Mouse (Mus musculus) left cerebral cortex, adult 2 months (tissue): ENCODE measurements at regions not wholly inside any gene's neighbourhood (a gene's known extent, or its start where the extent isn't known, plus 50 kb on each side); places are given as distances from the start of the nearest gene placed in this dataset.
A peak's percentile ranks its signal among the peaks of the same experiment; 100 is the strongest.

Experiments used
- DNase-seq, 2 experiments: peaks; one replicate each; pipeline ENCODE4 v3.0.0; 2021 to 2022; ENCODE audit warnings: low spot score in 2 of 2, mixed read lengths in 1 of 2; ENCODE audit errors: extremely low spot score in 1 of 2
- H3K27ac ChIP-seq: fragments of 200-600 bp; 2 replicates; pipeline ENCODE4 v1.8.1; 2022
- H3K4me3 ChIP-seq: fragments of 200-600 bp; 2 replicates; pipeline ENCODE4 v1.8.1; 2022
- CTCF ChIP-seq: fragments of 200-600 bp; IDR thresholded peaks from 2 replicates; pipeline ENCODE4 v1.8.1; 2022; ENCODE audit warnings: antibody characterized with exemption, mild to moderate bottlenecking, moderate library complexity
- intact Hi-C: fragments of 180-260 bp; cut with DNase I; formaldehyde crosslinking; loops from one replicate; pipeline ENCODE4 v1.15.1; 2025

DNA sequence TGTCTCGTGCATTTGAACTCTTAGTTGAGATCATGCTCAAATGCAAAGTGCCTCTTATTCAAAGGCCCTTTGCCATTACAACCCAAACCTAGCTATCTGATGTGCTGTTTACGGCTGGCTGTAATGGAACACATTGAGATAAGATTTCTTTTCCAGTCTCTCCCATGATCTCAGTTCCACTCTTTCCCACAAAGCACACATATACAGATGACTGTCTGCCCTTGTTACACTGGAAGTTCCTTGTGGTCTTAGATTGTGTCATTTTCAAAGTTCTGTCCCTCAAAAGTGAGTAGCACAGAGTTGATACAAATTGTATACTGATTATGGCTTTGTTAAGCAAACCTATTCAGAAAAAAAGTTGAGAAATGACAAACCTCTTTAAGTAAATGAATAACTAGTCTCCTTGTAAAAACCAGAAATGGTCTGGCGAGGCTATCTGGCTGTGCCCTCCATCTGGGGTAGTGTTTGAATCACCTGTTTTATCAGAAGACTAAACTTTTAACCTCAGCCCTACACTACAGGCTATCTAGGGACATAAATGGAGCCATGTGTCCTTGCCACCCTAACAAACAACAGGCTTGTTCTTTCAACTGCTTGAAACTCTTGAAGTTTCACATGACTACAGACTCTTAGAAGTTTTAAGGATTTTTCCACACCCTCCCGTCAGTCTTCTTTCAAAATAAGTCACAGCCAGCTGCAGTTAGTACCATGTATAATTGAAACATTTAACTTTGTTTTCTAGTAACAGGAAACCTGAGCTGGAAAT lies 384.0 kb downstream of the Atp6ap1l start:
- H3K4me3 ChIP-seq = no peak overlapping the region
- no peak for TF ChIP-seq CTCF
- H3K27ac ChIP-seq = no peak overlapping the region
- no peak for DNase-seq
- intact Hi-C loops = no loop called here

DNA sequence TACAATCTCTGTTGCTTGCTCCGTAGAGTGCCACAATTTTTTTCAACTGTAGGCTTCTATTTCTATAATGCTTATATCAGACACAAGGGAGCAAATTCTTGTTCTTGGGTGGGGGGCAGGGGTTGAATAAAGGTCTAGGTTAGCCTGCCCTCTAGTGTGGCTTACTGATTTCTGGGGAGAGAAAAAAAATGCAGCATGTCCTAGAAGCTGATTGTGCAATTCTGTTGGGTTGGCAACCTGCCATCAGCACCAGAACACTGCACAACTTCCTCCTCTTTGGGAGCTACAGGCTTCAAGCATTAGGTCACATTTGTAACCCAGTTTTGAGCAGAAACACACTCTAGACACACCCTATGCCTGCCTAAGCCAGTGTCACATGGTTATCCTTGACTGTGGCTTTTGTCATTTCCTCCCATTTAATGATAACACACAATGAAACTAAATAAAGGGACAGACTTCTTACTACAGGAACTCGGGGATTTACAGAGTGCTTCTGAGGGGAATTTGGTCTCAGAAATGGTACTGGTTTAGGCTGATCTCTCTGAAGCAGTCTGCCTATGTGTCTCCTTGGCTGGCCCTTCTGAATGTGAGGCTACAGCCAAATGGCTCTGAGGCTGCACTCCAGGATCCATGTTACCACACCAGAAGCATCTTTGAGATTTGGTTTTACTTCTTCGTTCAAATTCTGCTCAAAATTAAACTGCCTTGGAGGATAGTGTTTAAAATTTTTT lies 389.2 kb downstream of the Atp6ap1l start:
- TF ChIP-seq CTCF = peak; percentile 20
- Histone ChIP-seq H3K4me3 (no peak overlapping the region), H3K27ac (no peak overlapping the region)
- intact Hi-C loops = no loop called here
- DNase-seq = peak; percentile 27 to 47

DNA sequence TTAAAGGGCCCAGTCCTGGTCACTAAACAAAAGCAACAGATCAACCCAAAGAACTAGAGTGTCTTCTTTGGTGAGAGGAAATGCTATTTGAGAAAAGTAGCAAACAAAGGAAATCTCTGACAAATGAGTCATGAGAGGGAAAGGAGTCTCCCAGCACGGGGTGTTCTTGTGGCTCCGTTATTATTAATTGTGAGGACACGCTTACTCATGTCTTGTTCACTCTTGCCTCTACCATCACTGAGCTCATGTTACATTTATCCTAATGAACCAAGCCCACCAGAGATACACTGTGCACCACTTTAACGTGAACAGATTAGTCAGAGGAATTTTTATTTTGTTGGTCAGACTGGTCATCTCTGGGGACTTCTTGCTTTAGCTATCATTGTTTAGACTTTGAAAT lies 391.3 kb downstream of the Atp6ap1l start:
- Histone ChIP-seq H3K27ac (no peak overlapping the region), H3K4me3 (no peak overlapping the region)
- no peak for DNase-seq
- intact Hi-C loops = no loop called here
- TF ChIP-seq CTCF = no peak

GRCm38 (mm10) chr13:90512786-90513401 lies 392.3 kb downstream of the Atp6ap1l start:
- intact Hi-C loops = no loop called here
- DNase-seq = no peak
- Histone ChIP-seq H3K4me3 (no peak overlapping the region), H3K27ac (no peak overlapping the region)
- TF ChIP-seq CTCF = no peak

- Histone ChIP-seq H3K27ac (no peak overlapping the region), H3K4me3 (no peak overlapping the region)
- intact Hi-C loops = no loop called here
- DNase-seq = no peak
- TF ChIP-seq CTCF = no peak
These were observed 394.7 kb downstream of the Atp6ap1l start for GRCm38 (mm10) chr13:90510479-90510878.

DNA sequence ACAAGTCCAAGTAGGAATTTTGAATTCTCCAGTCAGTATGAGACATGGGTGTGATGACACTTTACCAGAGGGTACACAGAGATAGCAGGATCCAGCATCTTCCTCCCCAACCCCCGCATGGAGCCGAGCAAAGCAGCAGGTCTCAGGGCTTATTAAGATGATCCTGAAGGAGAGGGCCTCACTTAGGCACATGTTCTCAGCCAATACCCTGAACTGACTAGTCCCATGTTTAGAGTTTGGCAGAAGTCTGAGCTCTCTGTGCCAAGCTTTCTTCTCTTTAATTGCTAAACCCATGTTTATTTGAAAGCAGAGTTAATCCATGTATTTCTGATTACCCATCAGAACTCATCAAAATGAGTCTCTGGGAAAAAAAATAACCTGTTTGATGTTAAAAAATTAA lies 402.0 kb downstream of the Atp6ap1l start:
- Histone ChIP-seq H3K4me3 (no peak overlapping the region), H3K27ac (no peak overlapping the region)
- intact Hi-C loops = no loop called here
- no peak for DNase-seq
- TF ChIP-seq CTCF = no peak

DNA sequence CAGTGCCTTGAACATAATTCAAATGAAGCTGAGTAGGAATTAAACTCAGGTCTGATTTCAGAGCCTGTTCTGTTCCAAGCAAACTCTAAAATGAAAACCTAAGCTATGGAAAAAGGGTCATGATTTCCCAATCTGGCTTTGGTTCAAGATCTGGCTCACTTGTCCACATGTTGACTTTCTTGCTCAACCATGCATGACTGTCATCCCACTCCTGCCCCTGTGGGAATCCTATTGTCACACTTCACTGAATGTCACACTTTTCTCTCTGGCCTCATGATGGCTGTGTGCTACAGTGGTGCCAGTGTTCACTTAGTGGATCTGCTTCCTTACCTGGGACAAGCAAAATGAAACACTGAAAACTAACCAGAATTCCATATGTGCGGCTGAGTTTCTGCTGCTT lies 403.0 kb downstream of the Atp6ap1l start:
- intact Hi-C loops = no loop called here
- no peak for DNase-seq
- Histone ChIP-seq H3K27ac (no peak overlapping the region), H3K4me3 (no peak overlapping the region)
- no peak for TF ChIP-seq CTCF

- DNase-seq = no peak
- no peak overlapping the region for H3K4me3 ChIP-seq
- no peak overlapping the region for H3K27ac ChIP-seq
- no peak for TF ChIP-seq CTCF
- intact Hi-C loops = no loop called here
These were observed 406.2 kb downstream of the Atp6ap1l start for GRCm38 (mm10) chr13:90498978-90499377.

- Histone ChIP-seq H3K4me3 (no peak overlapping the region), H3K27ac (no peak overlapping the region)
- no peak for DNase-seq
- intact Hi-C loops = no loop called here
- TF ChIP-seq CTCF = no peak
These were observed 407.6 kb downstream of the Atp6ap1l start for GRCm38 (mm10) chr13:90497573-90497972.

GRCm38 (mm10) chr13:90493696-90494095 lies 404.3 kb upstream of the Xrcc4 start:
- no peak for DNase-seq
- H3K4me3 ChIP-seq = no peak overlapping the region
- no peak overlapping the region for H3K27ac ChIP-seq
- no peak for TF ChIP-seq CTCF
- intact Hi-C loops = no loop called here

DNA sequence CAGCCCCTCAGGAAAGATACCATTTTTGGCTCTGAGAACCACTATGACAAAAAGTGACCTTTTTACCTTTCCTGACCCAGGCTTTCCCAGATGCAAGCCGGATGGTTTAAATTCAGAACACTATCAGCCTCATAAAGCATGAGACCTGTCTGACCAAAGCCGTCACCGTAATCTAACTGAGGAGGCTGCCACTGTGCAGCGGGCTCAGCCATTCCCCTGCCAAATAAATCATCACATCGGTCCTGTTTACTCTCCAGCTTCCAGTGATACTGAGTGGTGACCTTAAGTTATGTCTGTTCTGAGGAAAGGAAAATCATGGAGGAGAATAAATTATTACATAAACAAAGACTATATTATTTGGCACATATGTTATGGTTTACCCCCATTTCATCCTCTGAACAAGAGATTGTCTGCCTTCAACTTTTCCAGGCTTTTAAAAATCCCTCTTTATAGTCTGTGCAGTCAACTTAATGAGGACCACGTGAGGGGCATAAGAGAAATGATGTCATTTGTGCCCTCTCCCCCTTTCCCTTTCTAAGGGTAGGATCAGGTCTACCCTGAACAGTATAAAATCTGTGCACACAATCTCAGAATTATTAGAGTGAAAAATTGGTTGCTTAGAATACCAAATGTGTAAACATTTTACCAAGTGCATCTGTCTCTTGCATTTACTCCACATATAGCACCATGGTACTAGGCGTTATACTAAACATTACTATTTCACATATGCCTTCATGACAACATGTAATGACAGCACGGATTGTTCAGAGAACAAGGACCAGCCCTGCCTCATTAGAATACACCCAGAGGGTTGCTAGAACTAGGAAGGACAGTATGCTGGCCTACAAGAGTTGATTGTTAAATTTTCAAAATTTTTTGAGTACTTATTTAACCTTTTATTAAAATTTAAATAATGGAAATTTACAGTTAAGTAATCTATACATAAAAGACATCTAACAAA lies 401.9 kb upstream of the Xrcc4 start:
- intact Hi-C loops = no loop called here
- H3K4me3 ChIP-seq = no peak overlapping the region
- no peak for DNase-seq
- no peak for TF ChIP-seq CTCF
- no peak overlapping the region for H3K27ac ChIP-seq

GRCm38 (mm10) chr13:90480484-90480883 lies 391.1 kb upstream of the Xrcc4 start:
- TF ChIP-seq CTCF = no peak
- intact Hi-C loops = no loop called here
- Histone ChIP-seq H3K4me3 (no peak overlapping the region), H3K27ac (no peak overlapping the region)
- DNase-seq = no peak
